Mouse (Mus musculus): ENCODE data around the gene Map2.

Map2 gene

DNA sequence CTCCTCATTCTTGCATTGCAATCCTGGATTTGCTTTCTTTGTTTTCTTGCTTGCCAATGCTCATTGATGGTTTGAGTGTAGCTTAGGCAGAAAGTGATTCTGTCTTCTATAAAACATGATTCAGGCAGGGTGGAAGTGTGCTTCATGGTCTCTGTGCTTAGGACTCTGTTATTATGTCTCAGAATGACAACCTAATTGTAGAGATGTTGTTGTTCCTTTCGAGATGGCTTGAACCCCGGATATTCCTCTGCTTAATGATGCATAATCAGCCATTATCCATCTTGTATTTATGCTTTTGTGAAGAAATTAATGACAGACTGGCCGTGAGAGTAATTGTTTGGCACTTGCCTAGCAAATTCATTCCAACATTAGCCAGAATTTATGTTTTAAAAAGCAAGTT lies 31.8 kb downstream of the Map2 start:
- DNase-seq: no peak

DNA sequence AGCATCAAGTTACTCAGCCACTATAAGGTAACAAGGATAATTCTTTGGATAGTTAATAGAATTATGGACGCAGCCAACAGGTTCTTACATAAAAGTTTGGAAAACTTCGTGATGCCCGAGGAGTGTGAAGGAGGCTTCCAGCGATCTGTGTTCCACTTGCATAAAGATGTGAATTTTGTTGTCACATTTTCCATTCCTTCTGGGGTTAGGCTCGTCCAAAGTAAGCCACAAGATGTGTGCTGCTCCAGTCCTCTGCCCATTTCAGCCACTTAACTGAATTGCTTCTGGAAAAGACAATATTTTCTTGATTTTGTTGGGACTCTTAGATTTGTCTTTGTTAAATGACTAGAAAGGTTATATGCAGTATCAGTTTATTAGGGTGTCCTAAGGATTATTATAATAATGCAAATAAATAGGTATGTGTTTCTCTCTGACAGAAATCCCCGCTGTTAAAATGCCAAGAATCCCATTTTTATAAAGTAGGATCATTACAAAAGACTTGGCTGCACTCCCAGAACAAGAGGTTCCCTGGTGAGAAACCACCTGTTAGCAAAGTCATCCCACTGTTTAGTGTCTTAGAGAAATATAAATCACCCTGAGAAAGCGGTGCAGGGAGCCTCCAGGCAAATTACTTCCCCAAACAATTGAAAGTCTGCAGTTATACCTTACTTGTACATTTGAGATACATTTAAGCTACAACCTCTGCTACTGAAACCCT lies 36.2 kb downstream of the Map2 start:
- peak; percentile 97 for DNase-seq

GRCm38 (mm10) chr1:66221497-66221896 lies 46.4 kb downstream of the Map2 start:
- DNase-seq: peak; percentile 72

- DNase-seq: no peak
Measured at GRCm38 (mm10) chr1:66223331-66223730, 48.3 kb downstream of the Map2 start.

DNA sequence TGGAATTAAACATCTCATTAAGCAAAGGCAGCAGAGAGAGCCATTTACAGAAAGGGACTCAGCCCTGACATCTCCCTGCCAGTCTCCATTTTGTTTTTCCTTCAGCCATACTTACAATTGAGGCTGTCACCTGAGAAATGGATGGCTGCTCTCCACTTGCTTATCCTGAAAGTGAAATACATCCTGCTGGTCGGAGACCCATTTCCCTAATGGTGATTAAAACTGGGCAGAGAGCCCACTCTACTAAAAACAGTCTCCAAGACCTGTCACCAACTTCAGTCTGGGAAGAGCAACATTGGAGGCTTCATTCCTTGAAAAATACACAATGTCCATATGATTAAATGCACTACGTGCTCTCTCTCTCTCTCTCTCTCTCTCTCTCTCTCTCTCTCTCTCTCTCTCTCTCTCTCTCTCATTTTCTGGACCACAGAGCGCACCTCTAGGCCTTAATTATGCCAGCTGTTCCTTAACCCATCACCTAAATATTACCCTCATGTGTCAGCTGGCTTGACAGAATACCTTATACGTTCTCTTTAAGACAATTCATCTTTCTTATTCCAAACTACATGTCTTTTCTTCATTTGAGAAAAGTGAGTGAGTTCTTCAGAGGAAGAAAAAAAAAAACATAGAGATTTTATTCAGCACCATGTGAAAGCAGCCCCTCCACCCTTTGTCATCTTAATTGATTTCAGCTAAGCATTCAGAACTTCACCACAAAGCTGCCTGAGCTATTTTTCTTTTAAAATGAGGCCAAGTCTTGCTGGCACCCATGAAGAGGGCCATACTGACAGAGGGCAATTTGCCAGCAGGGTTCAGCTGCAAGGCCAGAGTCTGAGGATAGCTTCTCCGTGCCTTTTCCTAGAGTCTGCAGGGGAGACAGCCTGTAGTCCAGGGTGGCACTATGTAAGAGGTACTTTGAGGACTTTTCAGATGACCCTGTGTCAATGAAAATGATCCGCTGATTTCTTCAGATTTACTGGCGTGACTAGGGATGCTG lies 51.6 kb downstream of the Map2 start:
- peak; percentile 89 for DNase-seq

GRCm38 (mm10) chr1:66228205-66228604 lies 53.1 kb downstream of the Map2 start:
- DNase-seq: no peak

DNA sequence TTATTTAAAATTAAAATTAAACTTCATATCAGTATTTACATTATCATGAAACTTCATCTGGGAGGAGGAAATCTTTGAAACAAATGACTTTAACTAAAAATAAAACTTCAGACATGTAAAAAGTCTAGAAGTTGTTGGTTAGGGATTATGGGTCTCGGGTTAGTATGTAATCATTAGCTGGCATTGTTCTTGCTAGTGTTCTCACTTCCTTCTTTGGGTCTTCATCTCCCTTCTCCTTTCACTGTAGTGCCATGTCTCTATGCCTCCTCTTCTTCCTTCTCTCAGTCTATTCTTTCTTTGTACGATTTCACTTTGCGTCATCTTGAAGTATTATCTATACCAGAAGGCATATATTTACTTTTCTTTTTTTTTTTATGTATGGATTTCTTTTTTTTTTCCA lies 55.3 kb downstream of the Map2 start:
- DNase-seq: no peak

GRCm38 (mm10) chr1:66231963-66232362 lies 56.9 kb downstream of the Map2 start:
- no peak for DNase-seq

- DNase-seq: no peak
Measured at GRCm38 (mm10) chr1:66244910-66245309, 69.8 kb downstream of the Map2 start.

GRCm38 (mm10) chr1:66251649-66252332 lies 76.7 kb downstream of the Map2 start:
- DNase-seq: no peak

- DNase-seq: no peak
Measured at GRCm38 (mm10) chr1:66252333-66252724, 77.3 kb downstream of the Map2 start.

DNA sequence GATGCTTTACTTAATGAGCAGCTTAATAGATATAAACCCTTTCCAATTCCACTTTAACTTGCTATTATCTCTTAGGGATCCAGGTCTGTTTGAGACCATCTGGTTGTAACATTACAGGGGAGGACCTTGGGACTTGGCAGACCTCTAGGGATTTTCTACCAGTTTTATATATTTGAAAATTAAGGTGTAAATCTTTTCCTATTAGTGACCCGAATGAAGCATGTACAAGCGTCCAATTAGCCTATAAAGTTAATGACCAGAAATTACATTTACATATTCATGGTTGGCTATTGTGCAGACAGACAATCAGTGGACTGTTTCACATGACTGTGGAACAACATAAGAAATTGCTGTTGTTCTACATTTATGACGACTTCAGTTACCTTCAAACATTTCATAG lies 88.1 kb downstream of the Map2 start:
- no peak for DNase-seq

- DNase-seq: no peak
Measured at GRCm38 (mm10) chr1:66266231-66266924, 91.3 kb downstream of the Map2 start.

- no peak for DNase-seq
Measured at GRCm38 (mm10) chr1:66277663-66278062, 102.6 kb downstream of the Map2 start.

DNA sequence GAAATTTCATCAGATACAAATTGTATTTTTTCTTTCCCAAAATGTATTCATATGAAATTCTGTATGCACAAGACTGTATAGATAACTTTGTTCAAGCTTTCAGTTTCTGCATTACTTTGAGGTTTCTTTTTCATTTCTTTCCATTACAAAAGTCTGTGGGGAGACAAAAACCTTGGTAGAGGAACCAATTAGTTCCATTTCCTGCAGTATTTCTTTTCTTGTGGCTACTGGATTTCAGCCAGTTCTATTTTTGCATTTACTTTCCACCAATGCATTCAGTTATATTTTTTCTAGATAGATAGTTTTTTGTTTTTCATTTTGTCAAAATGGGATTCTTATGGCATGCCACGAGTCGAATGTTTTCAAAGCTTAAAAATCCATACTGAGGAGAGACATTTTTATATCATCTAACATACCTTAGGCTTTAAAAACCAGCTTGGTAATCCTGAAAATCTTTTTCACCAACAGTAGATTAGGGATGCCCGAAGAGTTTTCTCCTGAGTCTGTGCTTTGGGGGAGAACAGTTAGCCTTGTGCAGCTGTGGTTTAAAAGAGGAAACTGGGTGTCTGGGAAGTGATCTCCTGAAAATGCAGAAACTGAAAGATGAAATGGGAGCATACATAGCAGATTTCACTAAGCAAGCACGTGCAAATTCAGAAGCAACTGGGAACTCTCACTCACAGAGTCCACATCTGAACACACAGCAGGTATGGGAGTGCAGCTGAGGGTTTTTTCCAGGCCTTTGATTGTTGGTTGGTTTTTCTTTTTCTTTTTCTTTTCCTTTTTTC lies 104.3 kb downstream of the Map2 start:
- DNase-seq: no peak

DNA sequence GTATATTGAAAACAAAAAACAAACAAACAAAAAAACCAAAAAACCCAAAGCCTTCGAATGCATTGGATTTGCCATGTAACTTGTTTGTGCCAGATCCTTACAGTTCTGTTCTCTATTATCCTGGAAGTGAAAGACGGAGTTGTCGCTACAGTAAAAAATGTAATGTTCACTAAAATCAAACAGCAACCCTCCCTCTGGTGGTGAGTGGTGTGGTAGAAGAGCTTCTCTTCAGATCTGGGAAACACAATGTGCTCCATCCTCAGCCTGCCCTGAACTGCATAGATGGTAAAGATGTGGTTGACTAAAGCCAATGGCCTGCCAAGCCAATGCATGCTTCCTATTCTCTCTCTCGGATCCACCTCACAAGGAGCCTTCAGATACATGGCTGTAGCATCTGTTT lies 105.1 kb downstream of the Map2 start:
- DNase-seq: no peak

GRCm38 (mm10) chr1:66282447-66282846 lies 107.4 kb downstream of the Map2 start:
- no peak for DNase-seq

DNA sequence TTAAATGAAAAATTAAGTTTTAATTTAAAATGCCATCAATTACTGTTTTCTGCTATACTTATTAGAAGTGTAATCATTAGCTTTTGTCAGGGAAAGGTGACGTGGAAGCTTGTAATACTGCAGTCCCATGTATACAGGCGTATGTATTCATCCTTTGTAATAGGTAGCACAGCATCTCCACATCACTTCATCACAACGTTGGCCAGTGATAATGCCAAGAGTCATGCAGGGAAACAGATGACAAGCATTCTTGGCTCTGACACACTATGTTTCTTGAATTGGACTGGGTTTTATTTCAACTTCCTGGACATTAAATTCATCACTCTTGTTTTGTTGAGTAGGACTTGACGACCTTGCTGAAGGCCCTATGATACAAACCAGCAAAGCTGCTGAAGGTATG lies 113.9 kb downstream of the Map2 start:
- DNase-seq: peak; percentile 70

- DNase-seq: no peak
Measured at GRCm38 (mm10) chr1:66292121-66292881, 117.2 kb downstream of the Map2 start.

DNA sequence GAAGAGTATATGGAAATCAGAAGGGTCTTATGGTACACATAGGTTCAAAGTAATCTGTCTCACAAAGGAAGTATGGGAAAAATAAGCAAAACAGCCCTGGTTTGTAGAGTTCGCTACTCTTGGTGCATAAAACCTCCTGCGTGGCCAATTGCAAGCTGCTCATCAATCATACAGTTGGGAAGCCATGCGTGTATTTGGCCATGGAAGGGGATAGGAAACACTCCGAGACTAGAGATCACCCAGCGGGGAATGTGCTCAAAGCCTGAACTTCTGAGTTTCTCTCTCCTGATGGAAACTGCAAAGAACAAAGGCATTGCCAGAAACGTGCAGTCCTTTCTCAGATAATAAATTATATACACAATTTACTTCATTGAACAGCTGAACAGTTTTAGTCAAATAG lies 124.3 kb downstream of the Map2 start:
- no peak for DNase-seq
